Mouse (Mus musculus): ENCODE measurements around the gene Evl. TPM values are rescaled to one million over a fixed set of nuclear protein-coding genes. Genes with fewer than 3 reads are reported as not detected.

Gene Evl
- polyA plus RNA-seq, 1 experiment from 2014 or later, result 232 TPM

GRCm38 (mm10) chr12:108630741-108631688, 76.5 kb downstream of the Evl start:
- no peaks in the 10 kb centered on the region for H3K27me3 ChIP-seq (replicated peaks; ENCODE audit: control insufficient read depth, insufficient read depth, low read length)
- H3K4me2 ChIP-seq (ENCODE audit: low read length), result no peak overlapping the region
- H3K27ac ChIP-seq (ENCODE audit: low read depth, low read length), result no peak overlapping the region
- no peak overlapping the region for H3K4me3 ChIP-seq (ENCODE audit: low read depth, low read length)
- no peaks in the 10 kb centered on the region for H3K4me1 ChIP-seq (ENCODE audit: control insufficient read depth, insufficient read depth, low read length)
- ATAC-seq, result no peak
- no peaks in the 10 kb centered on the region for H3K9me3 ChIP-seq (replicated peaks; ENCODE audit: control insufficient read depth, low read length)
- H3K36me3 ChIP-seq (ENCODE audit: control insufficient read depth, insufficient read depth, low read length), result peaks cover 2% of the 10 kb centered on the region; the same call in 1 of the 2 replicates
- WGBS, result 95% methylated on average over 6 of the region's 6 CpGs
- no peak for DNase-seq (ENCODE audit: low spot score)
- no peak overlapping the region for H3K9ac ChIP-seq (ENCODE audit: low read length)

- H3K4me2 ChIP-seq (ENCODE audit: low read length), result no peak overlapping the region
- ATAC-seq (no peak), DNase-seq (ENCODE audit: low spot score) (no peak)
- H3K9me3 ChIP-seq (replicated peaks; ENCODE audit: control insufficient read depth, low read length), result no peaks in the 10 kb centered on the region
- H3K27ac ChIP-seq (ENCODE audit: low read depth, low read length), result no peak overlapping the region
- H3K36me3 ChIP-seq (ENCODE audit: control insufficient read depth, insufficient read depth, low read length), result peaks cover 6% of the 10 kb centered on the region; the same call in 1 of the 2 replicates
- H3K4me3 ChIP-seq (ENCODE audit: low read depth, low read length), result no peak overlapping the region
- no peaks in the 10 kb centered on the region for H3K27me3 ChIP-seq (replicated peaks; ENCODE audit: control insufficient read depth, insufficient read depth, low read length)
- no peaks in the 10 kb centered on the region for H3K4me1 ChIP-seq (ENCODE audit: control insufficient read depth, insufficient read depth, low read length)
- H3K9ac ChIP-seq (ENCODE audit: low read length), result no peak overlapping the region
These were observed 78.0 kb downstream of the Evl start for GRCm38 (mm10) chr12:108632501-108632900.

- Histone ChIP-seq H3K4me1 (ENCODE audit: control insufficient read depth, insufficient read depth, low read length) (no peaks in the 10 kb centered on the region), H3K36me3 (ENCODE audit: control insufficient read depth, insufficient read depth, low read length) (peaks cover 6% of the 10 kb centered on the region; the same call in 1 of the 2 replicates), H3K9me3 (replicated peaks; ENCODE audit: control insufficient read depth, low read length) (no peaks in the 10 kb centered on the region), H3K27me3 (replicated peaks; ENCODE audit: control insufficient read depth, insufficient read depth, low read length) (no peaks in the 10 kb centered on the region), H3K4me2 (ENCODE audit: low read length) (no peak overlapping the region), H3K9ac (ENCODE audit: low read length) (no peak overlapping the region), H3K27ac (ENCODE audit: low read depth, low read length) (no peak overlapping the region), H3K4me3 (ENCODE audit: low read depth, low read length) (no peak overlapping the region)
- 98% methylated on average over 1 of the region's 1 CpGs for WGBS
- ATAC-seq, result no peak
- DNase-seq (ENCODE audit: low spot score), result no peak
These were observed 79.5 kb downstream of the Evl start for GRCm38 (mm10) chr12:108634031-108634430.

GRCm38 (mm10) chr12:108635501-108635900, 81.0 kb downstream of the Evl start:
- 88% methylated on average over 4 of the region's 4 CpGs for WGBS
- Histone ChIP-seq H3K27ac (ENCODE audit: low read depth, low read length) (no peak overlapping the region), H3K9me3 (replicated peaks; ENCODE audit: control insufficient read depth, low read length) (no peaks in the 10 kb centered on the region), H3K27me3 (replicated peaks; ENCODE audit: control insufficient read depth, insufficient read depth, low read length) (no peaks in the 10 kb centered on the region), H3K4me3 (ENCODE audit: low read depth, low read length) (no peak overlapping the region), H3K4me1 (ENCODE audit: control insufficient read depth, insufficient read depth, low read length) (no peaks in the 10 kb centered on the region), H3K9ac (ENCODE audit: low read length) (no peak overlapping the region), H3K4me2 (ENCODE audit: low read length) (no peak overlapping the region), H3K36me3 (ENCODE audit: control insufficient read depth, insufficient read depth, low read length) (peaks cover 6% of the 10 kb centered on the region; the same call in 1 of the 2 replicates)
- DNase-seq (ENCODE audit: low spot score) (no peak), ATAC-seq (no peak)

- Histone ChIP-seq H3K27me3 (replicated peaks; ENCODE audit: control insufficient read depth, insufficient read depth, low read length) (no peaks in the 10 kb centered on the region), H3K27ac (ENCODE audit: low read depth, low read length) (no peak overlapping the region), H3K4me2 (ENCODE audit: low read length) (no peak overlapping the region), H3K9me3 (replicated peaks; ENCODE audit: control insufficient read depth, low read length) (no peaks in the 10 kb centered on the region), H3K4me1 (ENCODE audit: control insufficient read depth, insufficient read depth, low read length) (no peaks in the 10 kb centered on the region), H3K9ac (ENCODE audit: low read length) (no peak overlapping the region), H3K4me3 (ENCODE audit: low read depth, low read length) (no peak overlapping the region), H3K36me3 (ENCODE audit: control insufficient read depth, insufficient read depth, low read length) (peaks cover 6% of the 10 kb centered on the region; the same call in 1 of the 2 replicates)
- DNase-seq (ENCODE audit: low spot score) (no peak), ATAC-seq (no peak)
- 88% methylated on average over 5 of the region's 5 CpGs for WGBS
These were observed 82.9 kb downstream of the Evl start for GRCm38 (mm10) chr12:108637440-108637839.

GRCm38 (mm10) chr12:108639126-108639525, 84.6 kb downstream of the Evl start:
- no peak overlapping the region for H3K4me3 ChIP-seq (ENCODE audit: low read depth, low read length)
- DNase-seq (ENCODE audit: low spot score) (no peak), ATAC-seq (no peak)
- H3K9me3 ChIP-seq (replicated peaks; ENCODE audit: control insufficient read depth, low read length), result no peaks in the 10 kb centered on the region
- H3K4me2 ChIP-seq (ENCODE audit: low read length), result no peak overlapping the region
- WGBS, result 95% methylated on average over 3 of the region's 3 CpGs
- H3K36me3 ChIP-seq (ENCODE audit: control insufficient read depth, insufficient read depth, low read length), result 0 out of 2 replicates have a peak, but pooled peaks cover 4% of the 10 kb centered on the region
- no peak overlapping the region for H3K27ac ChIP-seq (ENCODE audit: low read depth, low read length)
- H3K9ac ChIP-seq (ENCODE audit: low read length), result no peak overlapping the region
- no peaks in the 10 kb centered on the region for H3K27me3 ChIP-seq (replicated peaks; ENCODE audit: control insufficient read depth, insufficient read depth, low read length)
- H3K4me1 ChIP-seq (ENCODE audit: control insufficient read depth, insufficient read depth, low read length), result no peaks in the 10 kb centered on the region

GRCm38 (mm10) chr12:108642019-108642418, 87.5 kb downstream of the Evl start:
- no peaks in the 10 kb centered on the region for H3K27me3 ChIP-seq (replicated peaks; ENCODE audit: control insufficient read depth, insufficient read depth, low read length)
- DNase-seq (ENCODE audit: low spot score), result no peak
- no peak overlapping the region for H3K4me3 ChIP-seq (ENCODE audit: low read depth, low read length)
- H3K27ac ChIP-seq (ENCODE audit: low read depth, low read length), result no peak overlapping the region
- no peak overlapping the region for H3K9ac ChIP-seq (ENCODE audit: low read length)
- H3K4me1 ChIP-seq (ENCODE audit: control insufficient read depth, insufficient read depth, low read length), result no peaks in the 10 kb centered on the region
- H3K4me2 ChIP-seq (ENCODE audit: low read length), result no peak overlapping the region
- H3K36me3 ChIP-seq (ENCODE audit: control insufficient read depth, insufficient read depth, low read length), result 0 out of 2 replicates have a peak, but pooled peaks cover 4% of the 10 kb centered on the region
- 93% methylated on average over 3 of the region's 3 CpGs for WGBS
- H3K9me3 ChIP-seq (replicated peaks; ENCODE audit: control insufficient read depth, low read length), result no peaks in the 10 kb centered on the region
- ATAC-seq, result no peak

- WGBS, result 97% methylated on average over 1 of the region's 1 CpGs
- H3K27ac ChIP-seq (ENCODE audit: low read depth, low read length), result no peak overlapping the region
- no peaks in the 10 kb centered on the region for H3K4me1 ChIP-seq (ENCODE audit: control insufficient read depth, insufficient read depth, low read length)
- no peak for DNase-seq (ENCODE audit: low spot score)
- H3K27me3 ChIP-seq (replicated peaks; ENCODE audit: control insufficient read depth, insufficient read depth, low read length), result no peaks in the 10 kb centered on the region
- H3K9ac ChIP-seq (ENCODE audit: low read length), result no peak overlapping the region
- no peak for ATAC-seq
- no peak overlapping the region for H3K4me2 ChIP-seq (ENCODE audit: low read length)
- H3K36me3 ChIP-seq (ENCODE audit: control insufficient read depth, insufficient read depth, low read length), result peaks cover 30% of the 10 kb centered on the region
- H3K9me3 ChIP-seq (replicated peaks; ENCODE audit: control insufficient read depth, low read length), result no peaks in the 10 kb centered on the region
- H3K4me3 ChIP-seq (ENCODE audit: low read depth, low read length), result no peak overlapping the region
These were observed 91.7 kb downstream of the Evl start for GRCm38 (mm10) chr12:108646234-108646633.

- ATAC-seq, result no peak
- H3K4me3 ChIP-seq (ENCODE audit: low read depth, low read length), result no peak overlapping the region
- H3K9me3 ChIP-seq (replicated peaks; ENCODE audit: control insufficient read depth, low read length), result no peaks in the 10 kb centered on the region
- no peaks in the 10 kb centered on the region for H3K27me3 ChIP-seq (replicated peaks; ENCODE audit: control insufficient read depth, insufficient read depth, low read length)
- H3K36me3 ChIP-seq (ENCODE audit: control insufficient read depth, insufficient read depth, low read length), result peaks cover 46% of the 10 kb centered on the region
- H3K4me1 ChIP-seq (ENCODE audit: control insufficient read depth, insufficient read depth, low read length), result no peaks in the 10 kb centered on the region
- H3K9ac ChIP-seq (ENCODE audit: low read length), result no peak overlapping the region
- H3K4me2 ChIP-seq (ENCODE audit: low read length), result no peak overlapping the region
- H3K27ac ChIP-seq (ENCODE audit: low read depth, low read length), result no peak overlapping the region
- DNase-seq (ENCODE audit: low spot score), result no peak
These were observed 93.3 kb downstream of the Evl start for GRCm38 (mm10) chr12:108647784-108648183.
